Mouse (Mus musculus) E14TG2a.4 (cell line): ENCODE data around the gene Gpr84.

ENCODE experiments used
- CTCF ChIP-seq: conservative IDR thresholded peaks from 2 replicates; pipeline ENCODE4 v1.5.1; 2014; ENCODE audit warnings: low read length
- POU5F1 ChIP-seq: IDR thresholded peaks from 2 replicates; pipeline ENCODE4 v1.6.1; 2014; ENCODE audit warnings: low read length, borderline replicate concordance

DNA sequence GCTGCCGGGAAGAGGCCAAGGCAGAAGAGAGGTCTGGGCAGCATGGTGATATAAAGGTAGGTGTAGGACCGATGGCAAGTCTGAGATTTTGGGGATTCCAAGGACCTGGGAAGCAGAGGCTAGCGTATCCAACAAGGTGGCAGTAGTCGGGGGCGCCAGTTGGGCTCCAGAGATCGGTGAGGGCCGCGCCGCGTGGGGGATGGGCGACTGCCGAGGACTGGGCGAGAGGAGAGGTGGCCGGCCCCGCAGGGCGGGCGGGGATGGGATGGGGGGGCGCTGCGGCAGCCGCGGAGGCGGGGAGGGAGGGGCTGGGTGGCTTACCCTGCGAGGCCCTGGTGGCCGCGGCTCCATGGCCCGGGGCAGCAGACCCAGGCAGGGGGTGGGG, 12.7 kb upstream of the Gpr84 start:
- TF ChIP-seq CTCF (no peak), POU5F1 (no peak)
